Mouse (Mus musculus) myocyte (in vitro differentiated cells): ENCODE measurements at regions not wholly inside any gene's neighbourhood (a gene's known extent, or its start where the extent isn't known, plus 50 kb on each side); places are given as distances from the start of the nearest gene placed in this dataset.

Source experiments
- H3K27me3 ChIP-seq: one replicate; pipeline ENCODE4 v1.6.1; 2011; ENCODE audit not compliant: control insufficient read depth, insufficient read depth, insufficient read length
- H3K36me3 ChIP-seq: one replicate; pipeline ENCODE4 v1.6.1; 2011; ENCODE audit not compliant: control insufficient read depth, insufficient read depth
- H3K4me2 ChIP-seq: one replicate; pipeline ENCODE4 v1.6.1; 2011; ENCODE audit warnings: low read depth, control low read depth
- H3K4me3 ChIP-seq: one replicate; pipeline ENCODE4 v1.5.1; 2011; ENCODE audit warnings: mild to moderate bottlenecking, control low read depth, moderate library complexity
- H3K79me2 ChIP-seq: one replicate; pipeline ENCODE4 v1.6.1; 2011; ENCODE audit not compliant: control insufficient read depth, insufficient read depth
- H3ac ChIP-seq: one replicate; pipeline ENCODE4 v1.6.1; 2011; ENCODE audit not compliant: control insufficient read depth, insufficient read length
- CEBPB ChIP-seq: IDR thresholded peaks from 2 replicates; pipeline ENCODE4 v1.6.1; 2011; ENCODE audit warnings: mild to moderate bottlenecking, moderate library complexity; ENCODE audit not compliant: poor library complexity, insufficient read depth, severe bottlenecking
- E2F4 ChIP-seq: IDR thresholded peaks from one replicate; pipeline ENCODE4 v1.6.1; 2011; ENCODE audit warnings: mild to moderate bottlenecking, control low read depth, moderate library complexity; ENCODE audit not compliant: insufficient read depth
- MAX ChIP-seq: IDR thresholded peaks from one replicate; pipeline ENCODE4 v1.6.1; 2011; ENCODE audit warnings: low read depth, mild to moderate bottlenecking, control low read depth
- MYOD1 ChIP-seq, 3 experiments: IDR thresholded peaks; one replicate each; pipeline ENCODE4 v1.6.1; 2011; ENCODE audit warnings: control low read depth in 2 of 3, low read depth in 2 of 3, mild to moderate bottlenecking in 2 of 3, moderate library complexity in 1 of 3; ENCODE audit not compliant: insufficient read length in 2 of 3, control insufficient read depth in 1 of 3
- MYOG ChIP-seq, 3 experiments: IDR thresholded peaks; one replicate each; pipeline ENCODE4 v1.6.1; 2011; ENCODE audit warnings: control low read depth in 2 of 3, low read depth in 2 of 3, mild to moderate bottlenecking in 2 of 3; ENCODE audit not compliant: insufficient read length in 2 of 3, control insufficient read depth in 1 of 3, insufficient read depth in 1 of 3
- POLR2A ChIP-seq: IDR thresholded peaks from one replicate; pipeline ENCODE4 v1.6.1; 2011; ENCODE audit warnings: low read depth, mild to moderate bottlenecking, control low read depth, moderate library complexity; ENCODE audit not compliant: insufficient read length
- POLR2AphosphoS2 ChIP-seq: IDR thresholded peaks from one replicate; pipeline ENCODE4 v1.6.1; 2011; ENCODE audit warnings: low read depth, control low read depth; ENCODE audit not compliant: insufficient read length
- REST ChIP-seq: IDR thresholded peaks from one replicate; pipeline ENCODE4 v1.6.1; 2011; ENCODE audit warnings: mild to moderate bottlenecking, control low read depth, moderate library complexity; ENCODE audit not compliant: insufficient read depth, insufficient read length
- SRF ChIP-seq: IDR thresholded peaks from one replicate; pipeline ENCODE4 v1.6.1; 2011; ENCODE audit warnings: low read depth; ENCODE audit not compliant: control insufficient read depth, insufficient read length
- TCF12 ChIP-seq: IDR thresholded peaks from one replicate; pipeline ENCODE4 v1.6.1; 2011; ENCODE audit warnings: mild to moderate bottlenecking, control low read depth; ENCODE audit not compliant: poor library complexity, insufficient read depth, severe bottlenecking
- TCF3 ChIP-seq: IDR thresholded peaks from one replicate; pipeline ENCODE4 v1.6.1; 2011; ENCODE audit warnings: low read depth, control low read depth; ENCODE audit not compliant: insufficient read length
- USF1 ChIP-seq: IDR thresholded peaks from one replicate; pipeline ENCODE4 v1.6.1; 2011; ENCODE audit warnings: low read depth, mild to moderate bottlenecking, control low read depth, moderate library complexity

- no peak overlapping the region for H3ac ChIP-seq
- no peak overlapping the region for H3K4me2 ChIP-seq
- H3K4me3 ChIP-seq, result no peak overlapping the region
- H3K36me3 ChIP-seq, result no peaks in the 10 kb centered on the region
- H3K27me3 ChIP-seq, result no peaks in the 10 kb centered on the region
- TF ChIP-seq SRF (no peak), MYOD1 (IDR thresholded peaks at IDR 0.05; ENCODE audit: control insufficient read depth in 1 of 3, insufficient read length in 2 of 3, low read depth in 2 of 3) (no peak), REST (no peak)
- no peaks in the 10 kb centered on the region for H3K79me2 ChIP-seq
Observed at GRCm38 (mm10) chr16:78013049-78013819, 288.1 kb upstream of the Cxadr start.

GRCm38 (mm10) chr16:78004016-78004415 lies 297.3 kb upstream of the Cxadr start:
- Histone ChIP-seq H3ac (no peak overlapping the region), H3K79me2 (no peaks in the 10 kb centered on the region), H3K4me2 (no peak overlapping the region), H3K36me3 (no peaks in the 10 kb centered on the region), H3K27me3 (no peaks in the 10 kb centered on the region), H3K4me3 (no peak overlapping the region)
- TF ChIP-seq POLR2A, result no peak
- no peak for TF ChIP-seq MAX
- no peak for TF ChIP-seq POLR2AphosphoS2

- no peak for TF ChIP-seq POLR2AphosphoS2
- TF ChIP-seq TCF3, result no peak
- TF ChIP-seq REST, result no peak
- TF ChIP-seq USF1, result no peak
- no peak for TF ChIP-seq CEBPB
- TF ChIP-seq E2F4, result no peak
- no peak for TF ChIP-seq MYOG (IDR thresholded peaks at IDR 0.05; ENCODE audit: control insufficient read depth in 1 of 3, insufficient read depth in 1 of 3, insufficient read length in 2 of 3, low read depth in 2 of 3)
- TF ChIP-seq TCF12, result no peak
- Histone ChIP-seq H3K36me3 (no peaks in the 10 kb centered on the region), H3K4me2 (no peak overlapping the region), H3K27me3 (no peaks in the 10 kb centered on the region), H3K4me3 (no peak overlapping the region), H3K79me2 (no peaks in the 10 kb centered on the region), H3ac (no peak overlapping the region)
Observed at GRCm38 (mm10) chr16:77992986-77993385, 308.3 kb upstream of the Cxadr start.

- Histone ChIP-seq H3ac (no peak overlapping the region), H3K79me2 (no peaks in the 10 kb centered on the region), H3K36me3 (no peaks in the 10 kb centered on the region), H3K4me3 (no peak overlapping the region), H3K27me3 (no peaks in the 10 kb centered on the region), H3K4me2 (no peak overlapping the region)
- TF ChIP-seq E2F4 (no peak), USF1 (no peak), POLR2A (no peak)
Observed at GRCm38 (mm10) chr16:77989791-77990325, 311.4 kb upstream of the Cxadr start.

- no peak for TF ChIP-seq TCF12
- TF ChIP-seq TCF3, result no peak
- TF ChIP-seq E2F4, result no peak
- no peak for TF ChIP-seq SRF
- TF ChIP-seq MYOD1 (IDR thresholded peaks at IDR 0.05; ENCODE audit: control insufficient read depth in 1 of 3, insufficient read length in 2 of 3, low read depth in 2 of 3), result no peak
- TF ChIP-seq REST, result no peak
- TF ChIP-seq CEBPB, result no peak
- no peak for TF ChIP-seq MYOG (IDR thresholded peaks at IDR 0.05; ENCODE audit: control insufficient read depth in 1 of 3, insufficient read depth in 1 of 3, insufficient read length in 2 of 3, low read depth in 2 of 3)
- TF ChIP-seq MAX, result no peak
- TF ChIP-seq POLR2AphosphoS2, result no peak
- no peak for TF ChIP-seq USF1
- TF ChIP-seq POLR2A, result no peak
Observed at GRCm38 (mm10) chr16:77989139-77989538, 312.1 kb upstream of the Cxadr start.

More at GRCm38 (mm10) chr16:77989139-77989538, 312.1 kb upstream of the Cxadr start:
- Histone ChIP-seq H3K4me2 (no peak overlapping the region), H3K4me3 (no peak overlapping the region), H3ac (no peak overlapping the region), H3K36me3 (no peaks in the 10 kb centered on the region), H3K79me2 (no peaks in the 10 kb centered on the region), H3K27me3 (no peaks in the 10 kb centered on the region)
